Mouse (Mus musculus) brain, embryonic 18.5 days (tissue): ENCODE measurements around the gene Meiob.

Experiments
- DNase-seq: peaks from one replicate; pipeline ENCODE4 v3.0.0-alpha.2; 2012; ENCODE audit warnings: low read depth, low spot score

The Meiob gene

GRCm38 (mm10) chr17:24873695-24874404 is 69.8 kb downstream of the Meiob start:
- no peak for DNase-seq

GRCm38 (mm10) chr17:24874405-24874745 is 70.3 kb downstream of the Meiob start:
- DNase-seq, result no peak

- no peak for DNase-seq
These were observed 70.9 kb downstream of the Meiob start for GRCm38 (mm10) chr17:24874989-24875388.

GRCm38 (mm10) chr17:24877336-24878116 is 73.4 kb downstream of the Meiob start:
- no peak for DNase-seq

- DNase-seq, result no peak
These were observed 74.0 kb downstream of the Meiob start for GRCm38 (mm10) chr17:24878117-24878397.

- DNase-seq, result no peak
These were observed 74.4 kb downstream of the Meiob start for GRCm38 (mm10) chr17:24878531-24878930.

- DNase-seq, result no peak
These were observed 77.8 kb downstream of the Meiob start for GRCm38 (mm10) chr17:24881738-24882440.

GRCm38 (mm10) chr17:24884391-24884790 is 80.3 kb downstream of the Meiob start:
- DNase-seq, result no peak

- no peak for DNase-seq
These were observed 81.5 kb downstream of the Meiob start for GRCm38 (mm10) chr17:24885356-24886133.

GRCm38 (mm10) chr17:24886134-24886931 is 82.2 kb downstream of the Meiob start, which contains the start of the genes Nubp2 and Spsb3:
TSS of gene Nubp2 (minus strand) at chr17:24886349.
TSS of gene Spsb3 (plus strand) at chr17:24886643.
- peak; percentile 100 for DNase-seq

GRCm38 (mm10) chr17:24886932-24887271 is 82.8 kb downstream of the Meiob start:
- DNase-seq, result peak; percentile 18

GRCm38 (mm10) chr17:24887291-24888080 is 83.4 kb downstream of the Meiob start:
- DNase-seq, result no peak

- no peak for DNase-seq
These were observed 84.8 kb downstream of the Meiob start for GRCm38 (mm10) chr17:24888862-24889261.
